Mouse (Mus musculus): ENCODE data around the gene Dock7.

- TF ChIP-seq CTCF (IDR thresholded peaks at IDR 0.05; ENCODE audit: low read depth): peak; percentile 79
- no peak for TF ChIP-seq EP300 (IDR thresholded peaks at IDR 0.05; ENCODE audit: low read depth)
Observed at GRCm38 (mm10) chr4:98887148-98887547, 233.6 kb downstream of the Dock7 start.
